Mouse (Mus musculus): ENCODE data around the gene Mapk8ip2. TPM values are rescaled to one million over a fixed set of nuclear protein-coding genes. Genes with fewer than 3 reads are reported as not detected.

The Mapk8ip2 gene
- total and polyA plus RNA-seq, 3 experiments, result 0.04 TPM; not detected in 2

GRCm38 (mm10) chr15:89494970-89495369, 41.3 kb downstream of the Mapk8ip2 start:
- no peak overlapping the region for H3K27ac ChIP-seq (ENCODE audit: insufficient read depth, low read depth)
- no peaks in the 10 kb centered on the region for H3K4me1 ChIP-seq (ENCODE audit: control insufficient read depth in 1 of 2, insufficient read depth in 2 of 2)
- dilution Hi-C loops (cut with MboI; ENCODE audit: extremely low pct_ligation_motif_present, extremely low pct_unique_long_range_greater_than_20kb, low sequenced_read_pairs) (no loop called here), in situ Hi-C loops (cut with MboI; ENCODE audit: low pct_ligation_motif_present, low pct_unique_long_range_greater_than_20kb, low sequenced_read_pairs) (no loop called here)
- peak; percentile 16 for DNase-seq (ENCODE audit: extremely low read depth)
- H3K9me3 ChIP-seq (replicated peaks; ENCODE audit: low read length), result peaks cover 11% of the 10 kb centered on the region
- H3K4me2 ChIP-seq (ENCODE audit: insufficient read depth, low read depth, poor library complexity, severe bottlenecking), result no peak overlapping the region
- H3K79me2 ChIP-seq (replicated peaks; ENCODE audit: control insufficient read depth, extremely low read depth, insufficient read depth, poor library complexity, severe bottlenecking), result no peaks in the 10 kb centered on the region
- no peak overlapping the region for H3K4me3 ChIP-seq (replicated peaks in 1 of 3; ENCODE audit: low read depth in 2 of 3, low read length in 2 of 3, poor library complexity in 1 of 3)
- TF ChIP-seq MEF2A (IDR thresholded peaks at IDR 0.05; ENCODE audit: borderline replicate concordance, low read depth, low read length) (no peak), SMC3 (IDR thresholded peaks at IDR 0.05; ENCODE audit: low read depth, low read length) (peak; percentile 49), CTCF (conservative IDR thresholded peaks at IDR 0.05 in 1 of 2, IDR thresholded peaks at IDR 0.05 in 1 of 2; ENCODE audit: low read depth in 2 of 2, low read length in 2 of 2) (peak; percentile 28 to 69; a peak in 3 of 4 replicates), RAD21 (IDR thresholded peaks at IDR 0.05; ENCODE audit: low read depth, low read length) (peak; percentile 53)
- H3K36me3 ChIP-seq (replicated peaks in 1 of 2; ENCODE audit: control insufficient read depth in 1 of 2, insufficient read depth in 1 of 2, low read length in 1 of 2), result no peaks in the 10 kb centered on the region
- no peak overlapping the region for H3K9ac ChIP-seq (ENCODE audit: insufficient read depth, low read depth)
- H3K27me3 ChIP-seq (replicated peaks), result peaks cover 11% of the 10 kb centered on the region

- DNase-seq (ENCODE audit: extremely low read depth), result no peak
- H3K79me2 ChIP-seq (replicated peaks; ENCODE audit: control insufficient read depth, extremely low read depth, insufficient read depth, poor library complexity, severe bottlenecking), result no peaks in the 10 kb centered on the region
- no peak overlapping the region for H3K4me3 ChIP-seq (replicated peaks in 1 of 3; ENCODE audit: low read depth in 2 of 3, low read length in 2 of 3, poor library complexity in 1 of 3)
- no peak overlapping the region for H3K4me2 ChIP-seq (ENCODE audit: insufficient read depth, low read depth, poor library complexity, severe bottlenecking)
- peaks cover 17% of the 10 kb centered on the region for H3K9me3 ChIP-seq (replicated peaks; ENCODE audit: low read length)
- no peaks in the 10 kb centered on the region for H3K36me3 ChIP-seq (replicated peaks in 1 of 2; ENCODE audit: control insufficient read depth in 1 of 2, insufficient read depth in 1 of 2, low read length in 1 of 2)
- dilution Hi-C loops (cut with MboI; ENCODE audit: extremely low pct_ligation_motif_present, extremely low pct_unique_long_range_greater_than_20kb, low sequenced_read_pairs) (no loop called here), in situ Hi-C loops (cut with MboI; ENCODE audit: low pct_ligation_motif_present, low pct_unique_long_range_greater_than_20kb, low sequenced_read_pairs) (no loop called here)
- no peak overlapping the region for H3K9ac ChIP-seq (ENCODE audit: insufficient read depth, low read depth)
- no peaks in the 10 kb centered on the region for H3K4me1 ChIP-seq (ENCODE audit: control insufficient read depth in 1 of 2, insufficient read depth in 2 of 2)
- H3K27ac ChIP-seq (ENCODE audit: insufficient read depth, low read depth), result no peak overlapping the region
- H3K27me3 ChIP-seq (replicated peaks), result peaks cover 9% of the 10 kb centered on the region
- TF ChIP-seq ZKSCAN1 (IDR thresholded peaks at IDR 0.05; ENCODE audit: borderline replicate concordance, low read depth, low read length) (no peak), EP300 (IDR thresholded peaks at IDR 0.05; ENCODE audit: low read length) (no peak), E2F4 (IDR thresholded peaks at IDR 0.05; ENCODE audit: insufficient replicate concordance, low read depth, low read length) (no peak), POLR2A (IDR thresholded peaks at IDR 0.05; ENCODE audit: low read depth, low read length) (no peak), MYC (IDR thresholded peaks at IDR 0.05; ENCODE audit: low read depth, low read length) (no peak), NRF1 (IDR thresholded peaks at IDR 0.05; ENCODE audit: low read depth, low read length) (no peak), POLR2AphosphoS2 (IDR thresholded peaks at IDR 0.05; ENCODE audit: low read depth, low read length) (no peak), UBTF (IDR thresholded peaks at IDR 0.05; ENCODE audit: low read depth, low read length) (no peak)
Measured at GRCm38 (mm10) chr15:89496131-89496530, 42.4 kb downstream of the Mapk8ip2 start.

GRCm38 (mm10) chr15:89496841-89497240, 43.1 kb downstream of the Mapk8ip2 start:
- Histone ChIP-seq H3K9me3 (replicated peaks; ENCODE audit: low read length) (peaks cover 17% of the 10 kb centered on the region), H3K9ac (ENCODE audit: insufficient read depth, low read depth) (no peak overlapping the region)

More at GRCm38 (mm10) chr15:89496841-89497240, 43.1 kb downstream of the Mapk8ip2 start:
- DNase-seq (ENCODE audit: extremely low read depth), result no peak
- Histone ChIP-seq H3K4me1 (ENCODE audit: control insufficient read depth in 1 of 2, insufficient read depth in 2 of 2) (no peaks in the 10 kb centered on the region), H3K27ac (ENCODE audit: insufficient read depth, low read depth) (no peak overlapping the region), H3K79me2 (replicated peaks; ENCODE audit: control insufficient read depth, extremely low read depth, insufficient read depth, poor library complexity, severe bottlenecking) (no peaks in the 10 kb centered on the region), H3K27me3 (replicated peaks) (peaks cover 7% of the 10 kb centered on the region), H3K36me3 (replicated peaks in 1 of 2; ENCODE audit: control insufficient read depth in 1 of 2, insufficient read depth in 1 of 2, low read length in 1 of 2) (no peaks in the 10 kb centered on the region), H3K4me2 (ENCODE audit: insufficient read depth, low read depth, poor library complexity, severe bottlenecking) (no peak overlapping the region), H3K4me3 (replicated peaks in 1 of 3; ENCODE audit: low read depth in 2 of 3, low read length in 2 of 3, poor library complexity in 1 of 3) (no peak overlapping the region)
- in situ Hi-C loops (cut with MboI; ENCODE audit: low pct_ligation_motif_present, low pct_unique_long_range_greater_than_20kb, low sequenced_read_pairs), result no loop called here
- TF ChIP-seq RAD21 (IDR thresholded peaks at IDR 0.05; ENCODE audit: low read depth, low read length) (no peak), SMC3 (IDR thresholded peaks at IDR 0.05; ENCODE audit: low read depth, low read length) (no peak), ZNF384 (IDR thresholded peaks at IDR 0.05; ENCODE audit: low read depth, low read length) (no peak), JUND (conservative IDR thresholded peaks at IDR 0.05; ENCODE audit: low read depth, low read length) (no peak), ZC3H11A (IDR thresholded peaks at IDR 0.05; ENCODE audit: low read depth, low read length) (no peak), TBP (conservative IDR thresholded peaks at IDR 0.05; ENCODE audit: low read depth, low read length) (no peak), EP300 (IDR thresholded peaks at IDR 0.05; ENCODE audit: low read length) (no peak), ZKSCAN1 (IDR thresholded peaks at IDR 0.05; ENCODE audit: borderline replicate concordance, low read depth, low read length) (no peak), CTCF (conservative IDR thresholded peaks at IDR 0.05 in 1 of 2, IDR thresholded peaks at IDR 0.05 in 1 of 2; ENCODE audit: low read depth in 2 of 2, low read length in 2 of 2) (no peak), MAFK (IDR thresholded peaks at IDR 0.05; ENCODE audit: insufficient replicate concordance, low read length) (no peak), KAT2A (IDR thresholded peaks at IDR 0.05; ENCODE audit: insufficient replicate concordance, low read length) (no peak), USF1 (IDR thresholded peaks at IDR 0.05; ENCODE audit: low read depth, low read length) (no peak), MAZ (IDR thresholded peaks at IDR 0.05; ENCODE audit: low read depth, low read length) (no peak), POLR2AphosphoS2 (IDR thresholded peaks at IDR 0.05; ENCODE audit: low read depth, low read length) (no peak), UBTF (IDR thresholded peaks at IDR 0.05; ENCODE audit: low read depth, low read length) (no peak), BHLHE40 (IDR thresholded peaks at IDR 0.05; ENCODE audit: low read depth, low read length) (no peak), PAX5 (IDR thresholded peaks at IDR 0.05; ENCODE audit: low read length) (no peak), SIN3A (IDR thresholded peaks at IDR 0.05; ENCODE audit: low read length) (no peak), RCOR1 (conservative IDR thresholded peaks at IDR 0.05; ENCODE audit: low read depth, low read length) (no peak)
- dilution Hi-C loops (cut with MboI; ENCODE audit: extremely low pct_ligation_motif_present, extremely low pct_unique_long_range_greater_than_20kb, low sequenced_read_pairs), result no loop called here
